Mouse (Mus musculus) liver, embryonic 11.5 days (tissue): Measurements from ENCODE around the gene Klk13. TPM values are rescaled to one million over a fixed set of nuclear protein-coding genes. Genes with fewer than 3 reads are reported as not detected.

Experiments used
- ATAC-seq: fragments of 200-750 bp; cut with Nextera tagmentation; replicated peaks from 2 replicates; pipeline ENCODE4 v1.8.0; 2017; ENCODE audit warnings: moderate number of reproducible peaks, mild to moderate bottlenecking, moderate TSS enrichment, moderate library complexity; ENCODE audit not compliant: low FRiP score
- DNase-seq: peaks from one replicate; pipeline ENCODE4 v3.0.0-alpha.2; 2017; ENCODE audit warnings: low spot score
- H3K27ac ChIP-seq: fragments of 300-500 bp; sonication (generic); 2 replicates; pipeline ENCODE4 v1.5.1; 2014; ENCODE audit warnings: mild to moderate bottlenecking, low read depth, low read length, control low read depth
- H3K27me3 ChIP-seq: fragments of 300-500 bp; sonication (generic); replicated peaks from 2 replicates; pipeline ENCODE4 v1.6.1; 2014; ENCODE audit warnings: low read length, mixed read lengths; ENCODE audit not compliant: control insufficient read depth, insufficient read depth
- H3K36me3 ChIP-seq: fragments of 300-500 bp; sonication (generic); 2 replicates; pipeline ENCODE4 v1.6.1; 2014; ENCODE audit warnings: mild to moderate bottlenecking, low read length, moderate library complexity, mixed read lengths; ENCODE audit not compliant: control insufficient read depth, insufficient read depth
- H3K4me1 ChIP-seq: fragments of 300-500 bp; sonication (generic); replicated peaks from 2 replicates; pipeline ENCODE4 v1.6.1; 2014; ENCODE audit warnings: low read length, mixed read lengths; ENCODE audit not compliant: control insufficient read depth, insufficient read depth
- H3K4me2 ChIP-seq: fragments of 300-500 bp; sonication (generic); 2 replicates; pipeline ENCODE4 v1.6.1; 2014; ENCODE audit warnings: mild to moderate bottlenecking, control low read depth, moderate library complexity
- H3K4me3 ChIP-seq: fragments of 300-500 bp; sonication (generic); 2 replicates; pipeline ENCODE4 v1.5.1; 2014; ENCODE audit warnings: low read depth, low read length, control low read depth
- H3K9ac ChIP-seq: fragments of 300-500 bp; sonication (generic); 2 replicates; pipeline ENCODE4 v1.6.1; 2014; ENCODE audit warnings: low read depth, low read length, control low read depth
- H3K9me3 ChIP-seq: fragments of 300-500 bp; sonication (generic); 2 replicates; pipeline ENCODE4 v1.6.1; 2016; ENCODE audit warnings: low read length, inconsistent platforms, mixed read lengths; ENCODE audit not compliant: control insufficient read depth
- WGBS: fragments of 180-500 bp; shearing (Covaris S2); extraction: QIAGEN DNeasy Blood & Tissue Kit; methylation state at CpG from one replicate; pipeline ENCODE4 v1.1.7; 2014; 5-methylcytosine and 5-hydroxymethylcytosine counted together
- polyA plus RNA-seq: library from polyadenylated mRNA; unstranded; fragments of >200 nt; fragmentation: Nextera tagmentation; extraction: Ambion mirVana; gene quantifications from 2 replicates; pipeline ENCODE4 v1.2.1, GENCODE M21; 2014

Klk13 gene
- polyA plus RNA-seq, 1 experiment from 2014 or later, result 0.44 TPM

DNA sequence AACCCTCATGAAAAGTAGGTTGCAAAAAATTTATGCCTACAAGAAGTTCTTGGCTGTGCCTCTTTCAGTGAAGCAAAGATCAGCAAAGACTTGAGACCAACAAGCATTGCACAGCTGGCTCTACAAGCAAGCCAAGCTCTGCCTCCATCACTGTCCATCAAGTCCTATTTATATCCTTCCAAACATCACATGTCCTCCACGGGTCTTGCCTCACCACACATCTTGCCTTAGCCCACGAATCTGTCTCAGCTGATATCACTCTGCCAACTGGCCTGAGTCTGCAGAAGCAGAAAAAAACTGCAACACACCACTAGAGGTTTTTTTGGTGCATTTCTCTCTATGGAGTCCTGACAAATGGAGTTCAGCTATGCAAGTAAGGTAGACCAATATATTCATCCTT, 40.4 kb downstream of the Klk13 start:
- H3K4me1 ChIP-seq, result no peaks in the 10 kb centered on the region
- H3K9me3 ChIP-seq, result no peaks in the 10 kb centered on the region
- no peak overlapping the region for H3K27ac ChIP-seq
- no peaks in the 10 kb centered on the region for H3K36me3 ChIP-seq
- no peak overlapping the region for H3K9ac ChIP-seq
- H3K4me3 ChIP-seq, result no peak overlapping the region
- DNase-seq, result no peak
- WGBS, result 52% methylated on average over 2 of the region's 2 CpGs
- no peaks in the 10 kb centered on the region for H3K27me3 ChIP-seq
- H3K4me2 ChIP-seq, result no peak overlapping the region
- no peak for ATAC-seq

GRCm38 (mm10) chr7:43766484-43766883, 54.1 kb downstream of the Klk13 start:
- DNase-seq (no peak), ATAC-seq (no peak)
- H3K4me3 ChIP-seq, result no peak overlapping the region
- no peaks in the 10 kb centered on the region for H3K36me3 ChIP-seq
- no peaks in the 10 kb centered on the region for H3K27me3 ChIP-seq
- H3K4me1 ChIP-seq, result no peaks in the 10 kb centered on the region
- no peak overlapping the region for H3K27ac ChIP-seq
- no peak overlapping the region for H3K4me2 ChIP-seq
- no peaks in the 10 kb centered on the region for H3K9me3 ChIP-seq
- no peak overlapping the region for H3K9ac ChIP-seq
- 48% methylated on average over 8 of the region's 8 CpGs for WGBS

DNA sequence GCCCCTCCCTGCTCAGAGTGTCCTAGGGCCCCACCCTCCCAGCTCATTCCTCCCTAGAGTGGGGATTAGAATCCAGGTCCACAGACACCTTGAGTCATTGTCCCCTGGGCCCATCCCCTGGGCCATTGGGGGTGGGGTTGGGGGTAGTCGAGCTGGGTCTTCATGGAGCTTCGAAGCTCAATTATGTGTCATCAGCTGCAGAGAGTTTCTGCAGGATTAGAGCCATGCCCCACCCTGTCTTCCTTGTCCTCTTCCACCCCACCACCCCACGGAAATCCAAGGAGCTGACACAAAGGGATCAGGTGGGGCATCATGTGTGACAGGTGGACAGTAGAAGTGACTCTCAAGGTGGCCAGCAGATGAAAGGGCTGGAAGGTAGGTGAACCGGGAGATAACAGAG, 56.2 kb downstream of the Klk13 start, which contains the start of gene Klk12:
TSS of gene Klk12 (plus strand) at position 301 of the 400 bp plus-strand sequence.
- DNase-seq (no peak), ATAC-seq (no peak)
- Histone ChIP-seq H3K27me3 (no peaks in the 10 kb centered on the region), H3K4me3 (no peak within 1 kb of the TSS), H3K4me1 (no peaks in the 10 kb centered on the region), H3K36me3 (no peaks in the 10 kb centered on the region), H3K9me3 (no peaks in the 10 kb centered on the region), H3K9ac (no peak within 1 kb of the TSS), H3K27ac (no peak within 1 kb of the TSS), H3K4me2 (no peak within 1 kb of the TSS)
- WGBS, result 69% methylated on average over 4 of the region's 4 CpGs

- H3K27ac ChIP-seq, result no peak overlapping the region
- ATAC-seq, result no peak
- 86% methylated on average over 8 of the region's 8 CpGs for WGBS
Measured at GRCm38 (mm10) chr7:43769636-43770035, 57.3 kb downstream of the Klk13 start.

DNA sequence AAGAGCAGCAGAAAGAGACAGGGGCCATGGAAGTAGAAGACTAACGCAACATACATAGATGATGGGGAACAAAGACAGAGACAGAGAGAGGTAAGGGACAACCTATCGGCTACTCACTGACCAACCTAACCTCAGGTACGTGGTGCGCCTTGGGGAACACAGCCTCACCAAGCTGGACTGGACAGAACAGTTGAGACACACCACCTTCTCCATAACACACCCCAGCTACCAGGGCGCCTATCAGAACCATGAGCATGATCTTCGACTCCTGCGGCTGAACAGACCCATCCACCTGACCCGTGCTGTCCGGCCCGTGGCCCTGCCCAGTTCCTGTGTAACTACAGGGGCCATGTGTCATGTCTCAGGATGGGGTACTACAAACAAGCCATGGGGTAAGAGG, 58.3 kb downstream of the Klk13 start:
- no peak overlapping the region for H3K9ac ChIP-seq
- no peaks in the 10 kb centered on the region for H3K27me3 ChIP-seq
- no peak for ATAC-seq
- H3K4me2 ChIP-seq, result no peak overlapping the region
- DNase-seq, result no peak
- no peak overlapping the region for H3K4me3 ChIP-seq
- WGBS, result 89% methylated on average over 10 of the region's 10 CpGs
- H3K36me3 ChIP-seq, result no peaks in the 10 kb centered on the region
- H3K9me3 ChIP-seq, result no peaks in the 10 kb centered on the region
- H3K4me1 ChIP-seq, result no peaks in the 10 kb centered on the region
- no peak overlapping the region for H3K27ac ChIP-seq

More at GRCm38 (mm10) chr7:43769636-43770035, 57.3 kb downstream of the Klk13 start:
- no peaks in the 10 kb centered on the region for H3K36me3 ChIP-seq
- no peaks in the 10 kb centered on the region for H3K27me3 ChIP-seq
- no peak for DNase-seq
- H3K4me2 ChIP-seq, result no peak overlapping the region
- no peak overlapping the region for H3K4me3 ChIP-seq
- H3K9me3 ChIP-seq, result no peaks in the 10 kb centered on the region
- no peaks in the 10 kb centered on the region for H3K4me1 ChIP-seq
- H3K9ac ChIP-seq, result no peak overlapping the region

GRCm38 (mm10) chr7:43771916-43772315, 59.5 kb downstream of the Klk13 start:
- H3K4me2 ChIP-seq, result no peak overlapping the region
- H3K4me1 ChIP-seq, result no peaks in the 10 kb centered on the region
- ATAC-seq, result no peak
- H3K27ac ChIP-seq, result no peak overlapping the region
- WGBS, result 81% methylated on average over 6 of the region's 6 CpGs
- H3K4me3 ChIP-seq, result no peak overlapping the region
- H3K9ac ChIP-seq, result no peak overlapping the region
- H3K27me3 ChIP-seq, result no peaks in the 10 kb centered on the region
- no peaks in the 10 kb centered on the region for H3K36me3 ChIP-seq
- H3K9me3 ChIP-seq, result no peaks in the 10 kb centered on the region
- DNase-seq, result no peak

DNA sequence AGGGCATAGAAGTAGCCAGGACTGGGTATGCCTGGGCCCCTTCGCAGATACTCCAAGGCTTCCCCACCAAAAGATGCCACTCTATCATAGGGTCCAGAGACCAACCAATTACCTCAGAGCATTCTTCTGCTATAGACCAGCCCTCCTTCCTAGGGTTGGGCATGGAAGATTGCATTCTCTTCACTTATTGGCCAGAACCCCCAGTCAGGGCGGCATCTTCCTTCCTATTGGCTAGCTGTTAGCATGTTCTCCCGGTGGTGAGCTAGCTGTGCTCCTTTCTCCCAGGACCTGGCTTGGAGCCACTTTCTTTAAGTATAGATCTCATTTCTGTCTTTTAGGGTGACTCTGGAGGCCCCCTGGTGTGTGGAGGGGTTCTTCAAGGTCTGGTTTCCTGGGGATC, 60.5 kb downstream of the Klk13 start:
- ATAC-seq, result no peak
- DNase-seq, result no peak
- 81% methylated on average over 3 of the region's 3 CpGs for WGBS
- H3K9me3 ChIP-seq, result no peaks in the 10 kb centered on the region
- H3K4me1 ChIP-seq, result no peaks in the 10 kb centered on the region
- H3K36me3 ChIP-seq, result no peaks in the 10 kb centered on the region
- H3K9ac ChIP-seq, result no peak overlapping the region
- no peaks in the 10 kb centered on the region for H3K27me3 ChIP-seq
- H3K27ac ChIP-seq, result no peak overlapping the region
- H3K4me2 ChIP-seq, result no peak overlapping the region
- no peak overlapping the region for H3K4me3 ChIP-seq

DNA sequence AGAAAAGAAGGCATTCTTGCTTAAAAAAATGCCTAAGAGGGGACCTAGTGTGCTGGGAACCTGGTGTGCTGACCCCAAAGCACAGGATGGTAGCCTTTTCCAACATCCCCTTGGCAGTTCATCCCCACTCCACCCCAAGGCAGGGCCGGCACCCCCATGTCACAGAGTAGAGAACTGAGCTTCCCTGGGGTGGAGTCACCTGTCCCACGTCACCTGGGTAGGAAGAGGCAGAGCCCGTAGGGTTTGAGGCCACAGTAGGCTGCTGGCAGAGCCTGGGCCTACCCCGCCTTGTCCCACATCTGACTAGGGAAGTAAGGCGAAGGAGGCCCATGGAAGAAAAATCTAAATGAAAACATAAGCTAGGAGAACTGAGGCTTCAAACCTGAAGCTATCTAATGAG, 62.0 kb downstream of the Klk13 start, which contains the start of gene Klk11:
TSS of gene Klk11 (plus strand) at position 241 of the 400 bp plus-strand sequence.
- no peak within 1 kb of the TSS for H3K9ac ChIP-seq
- ATAC-seq (no peak), DNase-seq (no peak)
- H3K27me3 ChIP-seq, result no peaks in the 10 kb centered on the region
- H3K9me3 ChIP-seq, result no peaks in the 10 kb centered on the region
- no peaks in the 10 kb centered on the region for H3K4me1 ChIP-seq
- H3K4me3 ChIP-seq, result no peak within 1 kb of the TSS
- no peaks in the 10 kb centered on the region for H3K36me3 ChIP-seq
- H3K27ac ChIP-seq, result no peak within 1 kb of the TSS
- no peak within 1 kb of the TSS for H3K4me2 ChIP-seq
- WGBS, result 91% methylated on average over 5 of the region's 5 CpGs

DNA sequence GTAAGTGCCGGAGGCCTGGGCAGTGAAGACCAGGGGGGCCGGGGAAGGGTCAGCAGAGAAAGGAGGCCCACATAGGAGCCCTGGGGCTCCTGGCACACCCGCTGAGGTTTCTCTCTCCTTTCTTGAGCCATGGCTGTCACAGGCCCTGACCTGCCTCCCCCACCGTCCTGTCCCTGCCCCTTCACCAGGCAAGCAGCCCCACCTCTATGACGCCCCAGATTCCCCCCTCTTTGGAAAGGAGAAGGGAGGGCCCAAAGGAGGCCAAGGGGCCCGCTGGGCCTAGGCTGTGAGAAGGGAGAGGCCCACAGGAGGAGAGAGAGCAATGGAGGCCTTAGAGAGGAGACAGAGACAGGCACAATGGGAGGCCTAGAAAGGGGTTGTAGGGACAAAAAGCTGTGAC, 62.4 kb downstream of the Klk13 start:
- DNase-seq (no peak), ATAC-seq (no peak)
- Histone ChIP-seq H3K9ac (no peak overlapping the region), H3K4me2 (no peak overlapping the region), H3K4me3 (no peak overlapping the region), H3K27ac (no peak overlapping the region), H3K9me3 (no peaks in the 10 kb centered on the region), H3K36me3 (no peaks in the 10 kb centered on the region), H3K4me1 (no peaks in the 10 kb centered on the region), H3K27me3 (no peaks in the 10 kb centered on the region)
- WGBS, result 56% methylated on average over 6 of the region's 6 CpGs
